Mouse (Mus musculus): ENCODE measurements around the gene Pfkfb2. TPM values are rescaled to one million over a fixed set of nuclear protein-coding genes. Genes with fewer than 3 reads are reported as not detected.
"Not testable (repeated sequence)": the region's sequence is repeated elsewhere in the genome, so short reads cannot be mapped to it uniquely, and the experiment has no call there.

Gene Pfkfb2
- polyA plus RNA-seq, 1 experiment, result 15.0 TPM

DNA sequence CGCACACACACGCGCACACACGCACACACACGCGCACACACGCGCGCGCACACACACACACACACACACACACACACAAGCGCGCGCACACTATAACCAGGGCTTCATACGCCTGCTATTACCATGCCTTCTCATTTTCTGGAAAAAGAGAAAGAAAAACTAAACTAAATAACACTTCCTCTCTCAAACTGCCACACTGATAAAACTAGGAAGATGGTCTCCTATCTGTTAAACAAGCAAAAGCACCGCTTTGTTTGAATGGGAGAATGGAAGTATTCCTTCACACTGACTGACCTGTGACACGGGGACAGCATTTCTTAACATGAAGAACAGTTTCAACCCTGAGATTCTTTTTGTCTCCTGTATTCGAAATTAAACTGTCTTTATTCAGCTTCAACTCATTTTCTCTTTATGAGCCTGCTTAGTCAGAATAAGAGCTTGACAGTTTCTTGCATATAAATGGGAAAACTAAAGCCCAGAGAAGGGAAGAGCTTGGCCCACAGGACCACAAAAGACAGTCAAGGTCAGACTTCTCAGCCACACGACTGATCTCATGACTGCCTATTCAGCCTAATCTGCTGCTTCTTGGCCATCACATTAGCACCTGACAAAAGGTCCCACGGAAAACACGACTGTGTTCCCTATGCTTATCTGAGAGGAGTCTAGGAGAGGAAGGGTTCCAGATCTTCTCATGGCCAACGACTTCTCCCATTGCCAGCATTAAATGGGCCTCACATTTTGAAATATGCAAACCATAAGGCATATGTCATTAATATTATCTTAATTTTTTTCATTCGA lies 18.6 kb downstream of the Pfkfb2 start:
- Histone ChIP-seq H3K4me1 (ENCODE audit: control insufficient read depth, insufficient read depth, low read length) (peaks cover 16% of the 10 kb centered on the region), H3K27ac (ENCODE audit: insufficient read depth, low read depth, low read length) (no peak overlapping the region), H3K4me3 (ENCODE audit: insufficient read depth, low read length) (no peak overlapping the region)
- TF ChIP-seq CTCF (IDR thresholded peaks at IDR 0.05; ENCODE audit: low read depth, low read length) (no peak), POLR2A (IDR thresholded peaks at IDR 0.05; ENCODE audit: borderline replicate concordance, low read depth, low read length) (no peak)

DNA sequence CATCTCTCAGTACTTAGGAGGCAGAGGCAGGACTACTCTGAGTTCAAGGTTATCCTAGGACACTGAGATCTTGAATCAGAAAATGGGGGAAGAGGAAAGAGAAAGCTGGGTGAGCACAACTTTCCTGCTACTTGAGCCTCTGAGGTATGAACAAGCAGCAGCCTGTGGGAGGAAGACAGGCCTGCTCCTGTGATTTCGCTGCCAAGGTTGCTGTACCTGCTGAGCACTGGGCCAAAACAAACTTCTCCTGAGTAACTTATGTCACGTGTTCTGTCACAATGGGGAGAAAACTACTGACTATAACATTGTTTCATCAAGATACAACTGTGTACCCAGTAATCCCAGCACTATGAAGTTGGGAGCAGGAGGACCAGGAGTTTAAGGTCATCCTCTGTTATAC lies 25.4 kb downstream of the Pfkfb2 start:
- no peak overlapping the region for H3K27ac ChIP-seq (ENCODE audit: insufficient read depth, low read depth, low read length)
- TF ChIP-seq POLR2A (IDR thresholded peaks at IDR 0.05; ENCODE audit: borderline replicate concordance, low read depth, low read length), result no peak
- TF ChIP-seq CTCF (IDR thresholded peaks at IDR 0.05; ENCODE audit: low read depth, low read length), result no peak
- H3K4me1 ChIP-seq (ENCODE audit: control insufficient read depth, insufficient read depth, low read length), result peaks cover 4% of the 10 kb centered on the region
- H3K4me3 ChIP-seq (ENCODE audit: insufficient read depth, low read length), result no peak overlapping the region

- no peak for TF ChIP-seq CTCF (IDR thresholded peaks at IDR 0.05; ENCODE audit: low read depth, low read length)
- no peak for TF ChIP-seq POLR2A (IDR thresholded peaks at IDR 0.05; ENCODE audit: borderline replicate concordance, low read depth, low read length)
Observed at GRCm38 (mm10) chr1:130701976-130702375, 27.1 kb downstream of the Pfkfb2 start.

DNA sequence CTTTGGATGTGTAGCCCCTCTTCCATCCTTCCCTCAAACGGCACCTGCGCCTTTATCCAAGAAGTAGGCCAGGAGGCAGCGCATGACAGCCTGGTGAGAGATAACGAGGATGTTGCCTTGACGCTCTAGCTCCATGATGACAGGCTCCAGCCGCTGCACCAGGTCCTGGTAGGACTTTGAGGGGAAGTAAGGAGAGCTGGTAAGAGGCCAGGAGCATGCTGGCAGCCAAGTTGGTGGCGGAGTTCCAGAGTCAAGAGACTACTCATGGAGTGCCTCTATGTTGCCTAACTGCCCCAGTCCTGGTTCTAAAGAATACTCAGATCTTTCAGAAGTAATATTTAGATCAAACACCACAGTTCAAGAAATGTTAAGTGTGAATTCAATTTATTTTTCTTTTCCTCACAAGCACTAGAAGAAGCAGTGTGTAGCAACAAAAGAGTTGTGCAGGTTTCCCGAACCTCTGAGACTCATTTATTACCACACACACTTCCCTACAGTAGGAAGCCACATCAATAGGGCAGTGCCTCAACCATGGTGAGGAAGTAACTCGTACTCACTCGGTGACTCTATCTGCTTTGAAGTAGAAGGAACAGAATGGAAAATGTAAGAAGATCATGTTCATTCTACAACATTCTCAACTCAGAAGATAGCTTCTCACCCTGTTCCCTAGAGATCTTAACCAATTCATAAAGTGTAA lies 29.0 kb downstream of the Pfkfb2 start:
- Histone ChIP-seq H3K27ac (ENCODE audit: insufficient read depth, low read depth, low read length) (no peak overlapping the region), H3K4me3 (ENCODE audit: insufficient read depth, low read length) (no peak overlapping the region), H3K4me1 (ENCODE audit: control insufficient read depth, insufficient read depth, low read length) (peaks cover 4% of the 10 kb centered on the region)
- TF ChIP-seq POLR2A (IDR thresholded peaks at IDR 0.05; ENCODE audit: borderline replicate concordance, low read depth, low read length) (no peak), CTCF (IDR thresholded peaks at IDR 0.05; ENCODE audit: low read depth, low read length) (no peak)

More at GRCm38 (mm10) chr1:130701976-130702375, 27.1 kb downstream of the Pfkfb2 start:
- Histone ChIP-seq H3K4me1 (ENCODE audit: control insufficient read depth, insufficient read depth, low read length) (peaks cover 4% of the 10 kb centered on the region), H3K4me3 (ENCODE audit: insufficient read depth, low read length) (no peak overlapping the region), H3K27ac (ENCODE audit: insufficient read depth, low read depth, low read length) (no peak overlapping the region)

GRCm38 (mm10) chr1:130698601-130699000 lies 30.5 kb downstream of the Pfkfb2 start:
- TF ChIP-seq POLR2A (IDR thresholded peaks at IDR 0.05; ENCODE audit: borderline replicate concordance, low read depth, low read length) (no peak), CTCF (IDR thresholded peaks at IDR 0.05; ENCODE audit: low read depth, low read length) (no peak)
- Histone ChIP-seq H3K4me1 (ENCODE audit: control insufficient read depth, insufficient read depth, low read length) (peaks cover 4% of the 10 kb centered on the region), H3K4me3 (ENCODE audit: insufficient read depth, low read length) (no peak overlapping the region), H3K27ac (ENCODE audit: insufficient read depth, low read depth, low read length) (no peak overlapping the region)

DNA sequence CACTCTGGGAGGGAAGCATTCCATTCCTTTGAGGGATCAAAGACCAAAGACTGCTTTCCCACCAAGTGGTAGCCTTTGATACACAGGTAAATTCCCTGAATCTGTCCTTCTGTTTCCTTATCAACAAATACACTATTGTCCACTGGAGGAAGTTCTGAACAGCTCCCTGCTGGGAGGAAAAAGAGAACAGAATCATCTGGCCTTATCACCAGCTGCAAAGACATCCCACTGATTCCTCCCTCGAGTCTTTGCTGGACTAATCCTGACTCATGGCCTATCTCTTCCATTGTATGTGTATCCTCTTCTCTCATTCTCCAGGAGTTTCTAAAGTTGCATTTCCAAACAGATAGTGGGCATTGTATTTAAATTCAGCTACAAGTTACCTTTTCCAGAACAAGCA lies 45.1 kb downstream of the Pfkfb2 start:
- TF ChIP-seq POLR2A (IDR thresholded peaks at IDR 0.05; ENCODE audit: borderline replicate concordance, low read depth, low read length) (no peak), CTCF (IDR thresholded peaks at IDR 0.05; ENCODE audit: low read depth, low read length) (no peak)
- Histone ChIP-seq H3K27ac (ENCODE audit: insufficient read depth, low read depth, low read length) (no peak overlapping the region), H3K4me3 (ENCODE audit: insufficient read depth, low read length) (no peak overlapping the region)

GRCm38 (mm10) chr1:130681656-130682413 lies 47.2 kb downstream of the Pfkfb2 start:
- H3K4me3 ChIP-seq (ENCODE audit: insufficient read depth, low read length), result no peak overlapping the region
- TF ChIP-seq CTCF (IDR thresholded peaks at IDR 0.05; ENCODE audit: low read depth, low read length) (no peak), POLR2A (IDR thresholded peaks at IDR 0.05; ENCODE audit: borderline replicate concordance, low read depth, low read length) (no peak)
- peaks cover 3% of the 10 kb centered on the region; the same call in 1 of the 2 replicates for H3K4me1 ChIP-seq (ENCODE audit: control insufficient read depth, insufficient read depth, low read length)
- no peak overlapping the region for H3K27ac ChIP-seq (ENCODE audit: insufficient read depth, low read depth, low read length)

More for the DNA sequence above, 45.1 kb downstream of the Pfkfb2 start:
- peaks cover 3% of the 10 kb centered on the region; the same call in 1 of the 2 replicates for H3K4me1 ChIP-seq (ENCODE audit: control insufficient read depth, insufficient read depth, low read length)

DNA sequence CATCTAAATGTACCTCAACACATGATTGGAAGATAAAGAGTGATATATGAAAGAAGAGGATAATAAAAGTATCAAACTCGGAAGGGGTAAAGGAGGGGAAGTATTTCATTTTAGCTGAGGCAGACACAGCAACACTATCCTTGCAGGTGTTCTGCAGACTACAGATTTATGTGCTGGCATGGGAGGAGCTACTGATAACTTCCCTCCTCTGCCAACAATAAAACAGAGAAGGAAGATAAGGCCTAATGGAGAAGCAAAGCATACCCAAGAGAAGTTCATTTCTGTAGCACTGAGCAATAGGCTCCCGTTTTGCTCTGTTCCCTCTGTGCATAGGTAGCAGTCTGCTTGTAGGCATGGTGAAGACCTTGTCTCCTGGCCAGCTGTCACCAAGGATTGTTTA lies 48.0 kb downstream of the Pfkfb2 start:
- no peak overlapping the region for H3K27ac ChIP-seq (ENCODE audit: insufficient read depth, low read depth, low read length)
- no peak overlapping the region for H3K4me3 ChIP-seq (ENCODE audit: insufficient read depth, low read length)
- H3K4me1 ChIP-seq (ENCODE audit: control insufficient read depth, insufficient read depth, low read length), result peaks cover 3% of the 10 kb centered on the region; the same call in 1 of the 2 replicates
- TF ChIP-seq POLR2A (IDR thresholded peaks at IDR 0.05; ENCODE audit: borderline replicate concordance, low read depth, low read length) (no peak), CTCF (IDR thresholded peaks at IDR 0.05; ENCODE audit: low read depth, low read length) (no peak)

DNA sequence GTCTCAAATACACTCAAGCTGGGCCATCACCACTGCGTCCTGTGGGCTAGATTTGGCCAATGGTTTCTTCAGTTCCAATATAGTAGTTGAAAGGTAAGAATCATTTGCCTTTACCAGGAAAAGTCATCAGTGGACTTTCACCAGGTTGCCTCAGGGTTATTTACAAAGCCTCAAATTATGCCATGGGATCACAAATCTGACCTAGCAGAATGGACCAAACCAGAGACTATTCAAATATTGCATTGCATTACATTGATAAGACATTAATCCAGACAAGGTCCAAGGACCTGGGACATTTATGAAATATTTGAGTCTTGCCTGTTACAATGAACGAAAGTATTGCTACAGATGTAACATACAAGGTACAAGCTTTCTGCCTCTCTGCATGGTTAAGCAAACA lies 50.5 kb downstream of the Pfkfb2 start:
- Histone ChIP-seq H3K4me3 (ENCODE audit: insufficient read depth, low read length) (no peak overlapping the region), H3K27ac (ENCODE audit: insufficient read depth, low read depth, low read length) (no peak overlapping the region)
- no peak for TF ChIP-seq CTCF (IDR thresholded peaks at IDR 0.05; ENCODE audit: low read depth, low read length)
- no peak for TF ChIP-seq POLR2A (IDR thresholded peaks at IDR 0.05; ENCODE audit: borderline replicate concordance, low read depth, low read length)

DNA sequence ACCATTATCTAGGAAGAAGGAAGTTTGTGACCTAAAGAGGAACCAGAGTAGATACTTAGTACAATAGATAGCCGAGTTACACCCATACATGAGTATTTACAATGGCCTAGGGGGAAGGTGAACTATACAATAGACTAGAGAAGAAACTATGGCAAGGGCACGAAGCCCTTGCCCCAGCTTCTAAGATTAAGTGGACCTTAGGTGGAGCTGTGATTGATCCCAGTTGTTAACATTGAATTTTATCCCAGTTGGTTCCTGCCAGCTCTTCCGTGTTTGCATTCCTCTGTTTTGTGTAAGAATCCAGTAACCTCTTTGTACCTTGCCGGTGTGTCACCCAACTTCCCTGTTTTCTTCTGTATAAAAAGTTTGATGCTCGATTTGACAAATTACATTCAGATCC lies 65.5 kb downstream of the Pfkfb2 start:
- not testable (repeated sequence) for H3K27ac ChIP-seq (ENCODE audit: insufficient read depth, low read depth, low read length); H3K4me3 ChIP-seq (ENCODE audit: insufficient read depth, low read length); H3K4me1 ChIP-seq (ENCODE audit: control insufficient read depth, insufficient read depth, low read length)

More for the DNA sequence above, 50.5 kb downstream of the Pfkfb2 start:
- peaks cover 3% of the 10 kb centered on the region; the same call in 1 of the 2 replicates for H3K4me1 ChIP-seq (ENCODE audit: control insufficient read depth, insufficient read depth, low read length)

Data from bone marrow macrophage, adult 2 months (primary cell).